ENCODE assay signal across 8 mouse cellular contexts in genomic region chr6:51470311-51471178, GRCm38 (mm10). TPM values are rescaled to one million over a fixed set of nuclear protein-coding genes. Genes with fewer than 3 reads are reported as not detected.
DNase-seq lines count a peak whose midpoint lies in the region; ATAC-seq lines count a peak whose summit lies in the region.

TSS of gene Cbx3 (plus strand) at chr6:51470360.

- H3K4me2 ChIP-seq in hindbrain, embryonic 13.5 days: peak within 1 kb of the TSS; percentile 73

- peak; percentile 86 for ATAC-seq in hindbrain, embryonic 13.5 days (ENCODE audit: low FRiP score)

- peaks cover 34% of the 10 kb centered on the region for H3K36me3 ChIP-seq in hindbrain, embryonic 13.5 days

- peak within 1 kb of the TSS; percentile 100 for H3K27ac ChIP-seq in hindbrain, embryonic 13.5 days

- peak; percentile 96 for DNase-seq in R1 (ENCODE audit: low read depth, low spot score)
- DNase-seq in cerebellum, postnatal 14 days: peak; percentile 91 to 93
- DNase-seq in frontal cortex, postnatal 25 days (ENCODE audit: low spot score in 2 of 2): peak; percentile 56 to 73
- DNase-seq in left cerebral cortex, adult 18-20 months (ENCODE audit: low spot score in 2 of 2): peak; percentile 72 to 83
- DNase-seq in lung, postnatal 4 days: peak; percentile 80 to 95
- DNase-seq in right cerebral cortex, adult 2 months (ENCODE audit: low spot score in 2 of 2): peak; percentile 73 to 80
- DNase-seq in urinary bladder, postnatal 10 days (ENCODE audit: low spot score): peak; percentile 35

- peak within 1 kb of the TSS; percentile 98 for H3K4me3 ChIP-seq in hindbrain, embryonic 13.5 days

- no peaks in the 10 kb centered on the region for H3K9me3 ChIP-seq in hindbrain, embryonic 13.5 days

- peaks cover 43% of the 10 kb centered on the region for H3K4me1 ChIP-seq in hindbrain, embryonic 13.5 days (replicated peaks)

- H3K9ac ChIP-seq in hindbrain, embryonic 13.5 days: peak within 1 kb of the TSS; percentile 100

- WGBS in hindbrain, embryonic 13.5 days: under 1% methylated on average over 91 of the region's 99 CpGs

- no peaks in the 10 kb centered on the region for H3K27me3 ChIP-seq in hindbrain, embryonic 13.5 days

RNA-seq across cellular contexts. Expression of gene Cbx3, which starts in this region (rescaled TPM):
- 517 TPM in 2 replicates for polyA plus RNA-seq in hindbrain, embryonic 13.5 days (2015; fragmentation: Nextera tagmentation; extraction: Ambion mirVana)
- total RNA-seq in left cerebral cortex, adult 18-20 months (2021): 100 to 1,000 TPM; 130 to 132 TPM

Comparison
In these comparisons a context has a peak if more than half of its experiments do, and no peak if none do; other contexts are left out.
1. Peak in every context shown above with its lines: DNase-seq, ATAC-seq, H3K4me3 ChIP-seq and H3K27ac ChIP-seq.
2. DNase-seq: peak in every context shown above with its lines; median percentile 96 in R1; 92 in cerebellum, postnatal 14 days; 88 in lung, postnatal 4 days; 78 in left cerebral cortex, adult 18-20 months; 76 in right cerebral cortex, adult 2 months; 64 in frontal cortex, postnatal 25 days; 35 in urinary bladder, postnatal 10 days.